Mouse (Mus musculus) ovary, postnatal 10 days (tissue): Measurements from ENCODE around the gene Brk1.
A peak's percentile ranks its signal among the peaks of the same experiment; 100 is the strongest.

ENCODE experiments used
- DNase-seq: peaks from one replicate; pipeline ENCODE4 v3.0.0; 2022; ENCODE audit warnings: low spot score

Gene Brk1

GRCm38 (mm10) chr6:113623941-113624751 lies 19.6 kb downstream of the Brk1 start, which contains the start of gene Vhl:
Gene Vhl, plus strand, starts transcription at chr6:113623959.
- DNase-seq, result peak; percentile 72

GRCm38 (mm10) chr6:113624989-113625770 lies 20.6 kb downstream of the Brk1 start:
- no peak for DNase-seq

GRCm38 (mm10) chr6:113630322-113630721 lies 25.8 kb downstream of the Brk1 start:
- DNase-seq, result no peak

GRCm38 (mm10) chr6:113632863-113633262 lies 28.3 kb downstream of the Brk1 start:
- no peak for DNase-seq

- peak; percentile 82 for DNase-seq
These were observed 33.9 kb downstream of the Brk1 start, which contains the start of gene Irak2 for GRCm38 (mm10) chr6:113638302-113639040. Gene Irak2, plus strand, starts transcription at chr6:113638467.

- DNase-seq, result no peak
These were observed 34.6 kb downstream of the Brk1 start for GRCm38 (mm10) chr6:113639201-113639600.

GRCm38 (mm10) chr6:113642605-113643004 lies 38.0 kb downstream of the Brk1 start:
- no peak for DNase-seq

- no peak for DNase-seq
These were observed 38.4 kb downstream of the Brk1 start for GRCm38 (mm10) chr6:113643021-113643420.

- DNase-seq, result no peak
These were observed 39.4 kb downstream of the Brk1 start for GRCm38 (mm10) chr6:113643967-113644366.

GRCm38 (mm10) chr6:113644808-113645207 lies 40.2 kb downstream of the Brk1 start:
- no peak for DNase-seq

- DNase-seq, result no peak
These were observed 45.0 kb downstream of the Brk1 start for GRCm38 (mm10) chr6:113649346-113650196.

GRCm38 (mm10) chr6:113650197-113650640 lies 45.6 kb downstream of the Brk1 start:
- DNase-seq, result no peak

GRCm38 (mm10) chr6:113651626-113652025 lies 47.1 kb downstream of the Brk1 start:
- no peak for DNase-seq

GRCm38 (mm10) chr6:113653551-113653950 lies 49.0 kb downstream of the Brk1 start:
- no peak for DNase-seq

- DNase-seq, result no peak
These were observed 49.5 kb downstream of the Brk1 start for GRCm38 (mm10) chr6:113654102-113654501.

GRCm38 (mm10) chr6:113654753-113655397 lies 50.3 kb downstream of the Brk1 start:
- DNase-seq, result no peak

- no peak for DNase-seq
These were observed 50.9 kb downstream of the Brk1 start for GRCm38 (mm10) chr6:113655475-113655874.

GRCm38 (mm10) chr6:113656847-113657246 lies 52.3 kb downstream of the Brk1 start:
- no peak for DNase-seq

- no peak for DNase-seq
These were observed 53.7 kb downstream of the Brk1 start for GRCm38 (mm10) chr6:113658226-113658625.

GRCm38 (mm10) chr6:113659648-113660491 lies 55.3 kb downstream of the Brk1 start:
- DNase-seq, result no peak
